Mouse (Mus musculus) liver, embryonic 14.5 days (tissue): ENCODE measurements around the gene Nf1. TPM values are rescaled to one million over a fixed set of nuclear protein-coding genes. Genes with fewer than 3 reads are reported as not detected.

Experiments
- ATAC-seq: fragments of 200-750 bp; cut with Nextera tagmentation; 2 replicates; pipeline ENCODE4 v1.8.0; 2017; ENCODE audit warnings: moderate number of reproducible peaks, mild to moderate bottlenecking, moderate library complexity; ENCODE audit not compliant: insufficient read depth
- DNase-seq, 3 experiments: peaks; one replicate each; pipeline ENCODE4 v3.0.0-alpha.2; 2012 to 2013; ENCODE audit warnings: low read depth in 3 of 3, low spot score in 3 of 3
- H3K27ac ChIP-seq: fragments of 300-500 bp; sonication (generic); 2 replicates; pipeline ENCODE4 v1.5.1; 2014; ENCODE audit warnings: moderate library complexity, mild to moderate bottlenecking, control low read depth, inconsistent platforms
- H3K27me3 ChIP-seq: fragments of 300-500 bp; sonication (generic); 2 replicates; pipeline ENCODE4 v1.6.1; 2014; ENCODE audit warnings: mild to moderate bottlenecking, low read length, moderate library complexity; ENCODE audit not compliant: control insufficient read depth, insufficient read depth
- H3K36me3 ChIP-seq: fragments of 300-500 bp; sonication (generic); replicated peaks from 2 replicates; pipeline ENCODE4 v1.6.1; 2014; ENCODE audit warnings: low read depth; ENCODE audit not compliant: control insufficient read depth, insufficient read depth
- H3K4me1 ChIP-seq, 2 experiments: fragments of 200-500 bp in 1 of 2; fragments of 300-500 bp in 1 of 2; sonication (generic) in 1 of 2; replicated peaks; 2 replicates each; pipeline ENCODE4 v1.6.1; 2012 to 2014; ENCODE audit warnings: antibody characterized with exemption in 1 of 2, inconsistent platforms in 1 of 2, low read length in 1 of 2; ENCODE audit not compliant: control insufficient read depth in 2 of 2, insufficient read depth in 2 of 2
- H3K4me2 ChIP-seq: fragments of 300-500 bp; sonication (generic); 2 replicates; pipeline ENCODE4 v1.6.1; 2014; ENCODE audit warnings: low read depth, mild to moderate bottlenecking, control low read depth, moderate library complexity
- H3K4me3 ChIP-seq, 2 experiments: fragments of 200-500 bp in 1 of 2; fragments of 300-500 bp in 1 of 2; sonication (generic) in 1 of 2; 2 replicates each; pipeline ENCODE4 v1.5.1; 2012 to 2014; ENCODE audit warnings: low read depth in 2 of 2, low read length in 2 of 2, mild to moderate bottlenecking in 2 of 2, control low read depth in 1 of 2, inconsistent platforms in 1 of 2, moderate library complexity in 1 of 2; ENCODE audit not compliant: insufficient read depth in 1 of 2
- H3K9ac ChIP-seq: fragments of 300-500 bp; sonication (generic); replicated peaks from 2 replicates; pipeline ENCODE4 v1.6.1; 2014; ENCODE audit warnings: mild to moderate bottlenecking, control low read depth, moderate library complexity
- H3K9me3 ChIP-seq: fragments of 300-500 bp; sonication (generic); 2 replicates; pipeline ENCODE4 v1.6.1; 2016; ENCODE audit warnings: low read length, mixed read lengths; ENCODE audit not compliant: control insufficient read depth
- CTCF ChIP-seq: IDR thresholded peaks from 2 replicates; pipeline ENCODE4 v1.5.1; 2016; ENCODE audit warnings: antibody characterized with exemption, low read depth, control low read depth
- EP300 ChIP-seq: IDR thresholded peaks from 2 replicates; pipeline ENCODE4 v1.6.1; 2016; ENCODE audit warnings: antibody characterized with exemption, low read depth
- WGBS: fragments of 180-500 bp; shearing (Covaris S2); extraction: QIAGEN DNeasy Blood & Tissue Kit; methylation state at CpG from one replicate; pipeline ENCODE4 v1.1.7; 2014; ENCODE audit not compliant: insufficient replicate concordance; 5-methylcytosine and 5-hydroxymethylcytosine counted together
- polyA plus RNA-seq, 2 experiments: library from polyadenylated mRNA; depleted of rRNA in 1 of 2; stranded (reverse) in 1 of 2; unstranded in 1 of 2; fragments of >200 nt; fragmentation: Nextera tagmentation in 1 of 2; extraction: Ambion mirVana in 1 of 2; gene quantifications; 2 replicates each; pipeline versions ENCODE4 v1.2.1 to v1.2.3; 2012 to 2014

Gene Nf1
- polyA plus RNA-seq, 2 experiments = 1.7 to 2.3 TPM

GRCm38 (mm10) chr11:79629752-79630374 lies 290.4 kb downstream of the Nf1 start:
- Histone ChIP-seq H3K9me3 (no peaks in the 10 kb centered on the region), H3K4me2 (no peak overlapping the region), H3K27ac (no peak overlapping the region), H3K9ac (no peak overlapping the region), H3K4me3 (no peak overlapping the region), H3K4me1 (peaks cover 0 to 10% of the 10 kb centered on the region in 2 experiments; a peak in 2 of 4 replicates), H3K27me3 (no peaks in the 10 kb centered on the region), H3K36me3 (no peaks in the 10 kb centered on the region)
- DNase-seq (no peak), ATAC-seq (no peak)
- no peak for TF ChIP-seq CTCF
- no peak for TF ChIP-seq EP300
- WGBS = 63% methylated on average over 7 of the region's 7 CpGs

- H3K36me3 ChIP-seq = no peaks in the 10 kb centered on the region
- 60% methylated on average over 6 of the region's 6 CpGs for WGBS
- TF ChIP-seq EP300 (no peak), CTCF (no peak)
- H3K27ac ChIP-seq = no peak overlapping the region
- H3K4me3 ChIP-seq = no peak overlapping the region
- no peak for DNase-seq
- H3K9ac ChIP-seq = no peak overlapping the region
- no peaks in the 10 kb centered on the region for H3K9me3 ChIP-seq
- peaks cover 0 to 10% of the 10 kb centered on the region in 2 experiments; a peak in 2 of 4 replicates for H3K4me1 ChIP-seq
- ATAC-seq = no peak
- H3K4me2 ChIP-seq = no peak overlapping the region
- no peaks in the 10 kb centered on the region for H3K27me3 ChIP-seq
Measured at GRCm38 (mm10) chr11:79630521-79630920, 291.0 kb downstream of the Nf1 start.

Other genes starting within 250 kb of the Nf1 start
- 3.2 and 4.0 TPM in 2 replicates for gene Ksr1, start 193.3 kb upstream of the Nf1 start, polyA plus RNA-seq (2012; rRNA removed)
- gene Ksr1, start 193.3 kb upstream of the Nf1 start, polyA plus RNA-seq (2014; fragmentation: Nextera tagmentation; extraction: Ambion mirVana) = 1.7 and 2.8 TPM in 2 replicates
- 21.7 and 29.4 TPM in 2 replicates for gene Wsb1, start 85.0 kb upstream of the Nf1 start, polyA plus RNA-seq (2012; rRNA removed)
- 30.2 and 31.5 TPM in 2 replicates for gene Wsb1, start 85.0 kb upstream of the Nf1 start, polyA plus RNA-seq (2014; fragmentation: Nextera tagmentation; extraction: Ambion mirVana)
- not detected in 2 replicates for gene Gm9964, start 42.8 kb upstream of the Nf1 start, polyA plus RNA-seq (2012; rRNA removed)
- not detected in 2 replicates for gene Gm9964, start 42.8 kb upstream of the Nf1 start, polyA plus RNA-seq (2014; fragmentation: Nextera tagmentation; extraction: Ambion mirVana)
- 0.01 and 0.02 TPM in 2 replicates for gene Omg, start 164.4 kb downstream of the Nf1 start, polyA plus RNA-seq (2012; rRNA removed)
- not detected in 2 replicates for gene Omg, start 164.4 kb downstream of the Nf1 start, polyA plus RNA-seq (2014; fragmentation: Nextera tagmentation; extraction: Ambion mirVana)
- 8.4 and 9.7 TPM in 2 replicates for gene Evi2b, start 184.1 kb downstream of the Nf1 start, polyA plus RNA-seq (2012; rRNA removed)
- gene Evi2b, start 184.1 kb downstream of the Nf1 start, polyA plus RNA-seq (2014; fragmentation: Nextera tagmentation; extraction: Ambion mirVana) = 7.7 and 7.8 TPM in 2 replicates
- 0.31 and 0.44 TPM in 2 replicates for gene Evi2, start 190.9 kb downstream of the Nf1 start, polyA plus RNA-seq (2012; rRNA removed)
- 0.59 and 0.63 TPM in 2 replicates for gene Evi2, start 190.9 kb downstream of the Nf1 start, polyA plus RNA-seq (2014; fragmentation: Nextera tagmentation; extraction: Ambion mirVana)
- 2.4 and 3.9 TPM in 2 replicates for gene Evi2a, start 190.9 kb downstream of the Nf1 start, polyA plus RNA-seq (2012; rRNA removed)
- 4.2 TPM in 2 replicates for gene Evi2a, start 190.9 kb downstream of the Nf1 start, polyA plus RNA-seq (2014; fragmentation: Nextera tagmentation; extraction: Ambion mirVana)